Mouse (Mus musculus) left cerebral cortex, postnatal 36 days (tissue): ENCODE measurements at regions not wholly inside any gene's neighbourhood (a gene's known extent, or its start where the extent isn't known, plus 50 kb on each side); places are given as distances from the start of the nearest gene placed in this dataset.
A peak's percentile ranks its signal among the peaks of the same experiment; 100 is the strongest.
"Not testable (repeated sequence)": the region's sequence is repeated elsewhere in the genome, so short reads cannot be mapped to it uniquely, and the experiment has no call there.

Experiments
- DNase-seq, 2 experiments: peaks; one replicate each; pipeline ENCODE4 v3.0.0; 2021 to 2022; ENCODE audit warnings: low spot score in 2 of 2, mixed read lengths in 1 of 2
- intact Hi-C: fragments of 180-260 bp; cut with DNase I; formaldehyde crosslinking; loops from one replicate; pipeline ENCODE4 v1.15.1; 2025

DNA sequence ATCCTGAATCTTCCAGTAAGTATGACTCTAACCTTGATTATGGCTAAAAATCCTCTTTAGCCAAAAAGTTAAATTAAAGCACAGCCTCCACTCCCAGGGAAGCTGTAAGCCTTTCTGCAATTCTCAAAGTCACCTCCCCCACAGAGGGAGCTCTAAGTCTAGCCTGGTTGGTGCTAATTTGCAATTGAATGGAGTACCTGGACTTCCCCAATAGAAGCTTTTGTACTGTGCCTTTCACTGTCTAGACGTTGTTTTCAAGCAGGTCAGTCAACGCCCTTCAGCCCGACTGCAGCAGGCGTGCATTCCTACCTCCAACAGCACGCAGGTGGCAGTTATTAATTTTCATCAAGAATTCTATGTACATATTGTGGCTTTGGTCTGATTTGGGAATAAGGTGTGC, 87.2 kb downstream of the Catsperg2 start:
- DNase-seq, intact Hi-C loops: not testable (repeated sequence)

GRCm38 (mm10) chr7:29602356-29602755, 83.9 kb upstream of the Sipa1l3 start:
- no peak for DNase-seq
- intact Hi-C loops: no loop called here

DNA sequence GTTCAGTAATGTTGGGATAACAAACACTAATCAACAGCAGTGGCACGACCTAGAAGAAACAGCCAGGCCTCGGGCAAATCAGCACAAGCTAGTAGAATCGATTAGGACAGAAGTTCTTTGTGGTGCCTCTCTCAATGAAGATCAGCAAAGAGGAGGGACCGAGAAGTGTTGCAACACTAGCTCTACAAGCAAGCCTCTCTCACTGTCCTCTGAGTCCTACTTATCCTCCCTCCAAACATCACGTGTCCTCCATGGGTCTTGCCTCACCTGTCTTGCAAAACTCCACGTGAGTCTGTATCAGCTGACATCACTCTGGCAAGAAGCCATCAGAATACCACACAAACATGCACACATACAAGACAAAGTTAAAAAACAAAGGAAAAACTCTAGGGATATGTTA, 82.9 kb upstream of the Sipa1l3 start:
- no peak for DNase-seq

GRCm38 (mm10) chr7:29597291-29597690, 78.8 kb upstream of the Sipa1l3 start:
- peak; percentile 18 to 31 for DNase-seq
- intact Hi-C loops: not testable (repeated sequence)

More for the DNA sequence above, 82.9 kb upstream of the Sipa1l3 start:
- intact Hi-C loops: no loop called here

- intact Hi-C loops: no loop called here
Observed at GRCm38 (mm10) chr7:29578128-29578527, 59.7 kb upstream of the Sipa1l3 start.

DNA sequence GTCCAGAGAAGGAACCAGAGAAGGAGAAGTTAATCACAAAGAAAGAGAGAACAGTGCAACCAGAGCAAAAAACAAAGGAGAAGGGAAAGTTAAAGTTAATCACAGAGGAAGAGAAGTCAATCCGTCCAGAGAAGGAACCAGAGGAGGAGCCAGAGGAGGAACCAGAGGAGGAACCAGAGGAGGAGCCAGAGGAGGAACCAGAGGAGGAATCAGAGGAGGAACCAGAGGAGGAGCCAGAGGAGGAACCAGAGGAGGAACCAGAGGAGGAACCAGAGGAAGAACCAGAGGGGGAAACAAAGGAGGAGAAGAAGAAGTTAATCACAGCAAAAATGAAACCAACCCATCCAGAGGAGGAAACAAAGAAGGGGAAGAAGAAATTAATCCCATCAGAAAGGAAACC, 57.2 kb upstream of the Sipa1l3 start:
- intact Hi-C loops: no loop called here
- DNase-seq: no peak

More at GRCm38 (mm10) chr7:29578128-29578527, 59.7 kb upstream of the Sipa1l3 start:
- no peak for DNase-seq
